Comparison of ENCODE assay signal across 9 mouse cellular contexts in the genomic region with DNA sequence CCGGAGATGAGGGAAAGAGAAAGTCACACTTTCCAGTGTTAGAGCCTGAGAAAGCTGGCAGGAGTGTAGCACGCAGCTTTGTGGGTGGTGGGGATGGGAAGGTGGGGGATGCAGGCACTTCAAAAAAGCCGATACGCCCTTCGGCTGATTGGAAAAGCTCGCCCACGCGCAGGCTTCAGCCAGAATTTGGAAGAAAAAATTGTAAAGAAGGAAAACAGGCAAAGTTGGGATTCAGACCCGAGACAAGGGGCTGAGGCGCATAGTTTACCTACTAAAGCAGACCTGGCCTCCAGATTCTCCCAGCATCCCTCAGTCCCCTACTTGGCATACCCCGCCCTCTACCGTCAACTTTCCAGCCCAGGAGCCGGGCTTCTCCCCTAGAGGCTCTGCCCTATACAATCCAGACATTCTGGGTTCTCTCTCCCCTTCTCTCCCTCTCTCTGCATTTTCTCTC. TPM values are rescaled to one million over a fixed set of nuclear protein-coding genes. Genes with fewer than 3 reads are reported as not detected.
DNase-seq lines count a peak whose midpoint lies in the region; ATAC-seq and TF ChIP-seq lines count a peak whose summit lies in the region.
"Had no signal": no experiment of that assay in that cellular context is flagged by ENCODE, and none has a peak within 500 bp of the region (broad histone marks: within the 10 kb centered on the region; RNA-seq: fewer than 3 reads in every experiment).

No protein-coding gene starts in this region.

- H3K36me3 ChIP-seq in forebrain, embryonic 15.5 days: no peaks in the 10 kb centered on the region
- no peaks in the 10 kb centered on the region for H3K36me3 ChIP-seq in midbrain, embryonic 12.5 days

- ATAC-seq in forebrain, embryonic 15.5 days (replicated peaks): peak; percentile 82
- ATAC-seq in midbrain, embryonic 12.5 days (ENCODE audit: low FRiP score, low read depth): peak; percentile 86

- H3K4me1 ChIP-seq in forebrain, embryonic 15.5 days: peaks cover 12% of the 10 kb centered on the region
- H3K4me1 ChIP-seq in midbrain, embryonic 12.5 days: peaks cover 12% of the 10 kb centered on the region

- peak overlapping the region; percentile 49 for H3K4me2 ChIP-seq in forebrain, embryonic 15.5 days (replicated peaks)
- peak overlapping the region; percentile 52 for H3K4me2 ChIP-seq in midbrain, embryonic 12.5 days (replicated peaks)

- no peak for TF ChIP-seq CTCF in gastrocnemius, adult 2 months (IDR thresholded peaks at IDR 0.05)

- H3K27me3 ChIP-seq in forebrain, embryonic 15.5 days: no peaks in the 10 kb centered on the region
- H3K27me3 ChIP-seq in midbrain, embryonic 12.5 days: peaks cover 7% of the 10 kb centered on the region

- WGBS in forebrain, embryonic 15.5 days: 4% methylated on average over 13 of the region's 13 CpGs
- 6% methylated on average over 13 of the region's 13 CpGs for WGBS in midbrain, embryonic 12.5 days

- peak overlapping the region; percentile 67 for H3K27ac ChIP-seq in forebrain, embryonic 15.5 days (replicated peaks)
- 0 out of 2 replicates have a peak overlapping the region, but pooled peaks have one; percentile 21 for H3K27ac ChIP-seq in midbrain, embryonic 12.5 days (replicated peaks)
- H3K27ac ChIP-seq in gastrocnemius, adult 2 months: no peak overlapping the region

- H3K9ac ChIP-seq in forebrain, embryonic 15.5 days (replicated peaks): peak overlapping the region; percentile 35
- peak overlapping the region; percentile 26 for H3K9ac ChIP-seq in midbrain, embryonic 12.5 days (replicated peaks)

- peak overlapping the region; percentile 30 for H3K4me3 ChIP-seq in forebrain, embryonic 15.5 days
- peak overlapping the region; percentile 30 for H3K4me3 ChIP-seq in midbrain, embryonic 12.5 days
- no peak overlapping the region for H3K4me3 ChIP-seq in gastrocnemius, adult 2 months

- no peaks in the 10 kb centered on the region; the same call in 1 of the 2 replicates for H3K9me3 ChIP-seq in forebrain, embryonic 15.5 days
- H3K9me3 ChIP-seq in midbrain, embryonic 12.5 days: peaks cover 8% of the 10 kb centered on the region

- peak; percentile 35 for DNase-seq in layer of hippocampus, adult 11-12 months (ENCODE audit: low spot score)
- DNase-seq in layer of hippocampus, adult 9-10 months (ENCODE audit: low spot score): no peak
- peak; percentile 34 to 63 for DNase-seq in left cerebral cortex, adult 8-10 months (ENCODE audit: low spot score in 2 of 2)
- no peak for DNase-seq in thymus, postnatal 25 days
- DNase-seq in gastrocnemius, adult 2 months: no peak
- DNase-seq in heart, adult 8-10 months (ENCODE audit: low spot score): no peak

- intact Hi-C loops in gastrocnemius, adult 2 months (cut with DNase I): no loop called here

RNA-seq across cellular contexts. Expression of a gene that starts 8.0 kb away (rescaled TPM):
- not detected in 2 replicates for polyA plus RNA-seq in forebrain, embryonic 15.5 days (2015; fragmentation: Nextera tagmentation; extraction: Ambion mirVana)
- not detected for total RNA-seq in left cerebral cortex, adult 8-10 months (2022)
- polyA plus RNA-seq in midbrain, embryonic 12.5 days (2016; fragmentation: Nextera tagmentation; extraction: Ambion mirVana): not detected in 2 replicates
- total RNA-seq in gastrocnemius, adult 2 months (2021): not detected
- total RNA-seq in heart, adult 8-10 months (2022): under 1 TPM in 1 of 4 experiments, not detected in 3; 0.50 TPM
- total RNA-seq: liver, adult 2 months had no signal
- polyA plus RNA-seq: liver, adult 2 months had no signal

RNA-seq across cellular contexts. Expression of a gene that starts 9.2 kb away (rescaled TPM):
- 24.5 and 24.7 TPM in 2 replicates for polyA plus RNA-seq in forebrain, embryonic 15.5 days (2015; fragmentation: Nextera tagmentation; extraction: Ambion mirVana)
- total RNA-seq in left cerebral cortex, adult 8-10 months (2022): 10 to 100 TPM; 14.2 to 16.4 (median 15.7) TPM
- polyA plus RNA-seq in midbrain, embryonic 12.5 days (2016; fragmentation: Nextera tagmentation; extraction: Ambion mirVana): 16.6 and 18.1 TPM in 2 replicates
- 1 to 10 TPM; 2.4 to 2.5 TPM for total RNA-seq in gastrocnemius, adult 2 months (2021)
- total RNA-seq in heart, adult 8-10 months (2022): 1 to 10 TPM; 1.1 to 2.8 (median 2.1) TPM

RNA-seq across cellular contexts. Expression of a gene that starts 23.3 kb away (rescaled TPM):
- polyA plus RNA-seq in forebrain, embryonic 15.5 days (2015; fragmentation: Nextera tagmentation; extraction: Ambion mirVana): not detected in 2 replicates
- not detected for total RNA-seq in left cerebral cortex, adult 8-10 months (2022)
- not detected in 2 replicates for polyA plus RNA-seq in midbrain, embryonic 12.5 days (2016; fragmentation: Nextera tagmentation; extraction: Ambion mirVana)
- not detected for total RNA-seq in gastrocnemius, adult 2 months (2021)
- not detected for total RNA-seq in heart, adult 8-10 months (2022)
- total RNA-seq: liver, adult 2 months had no signal
- polyA plus RNA-seq: liver, adult 2 months had no signal

RNA-seq across cellular contexts. Expression of a gene that starts 24.7 kb away (rescaled TPM):
- 51.2 and 59.0 TPM in 2 replicates for polyA plus RNA-seq in forebrain, embryonic 15.5 days (2015; fragmentation: Nextera tagmentation; extraction: Ambion mirVana)
- 10 to 100 TPM; 19.0 to 24.4 (median 21.5) TPM for total RNA-seq in left cerebral cortex, adult 8-10 months (2022)
- polyA plus RNA-seq in midbrain, embryonic 12.5 days (2016; fragmentation: Nextera tagmentation; extraction: Ambion mirVana): 45.1 and 45.4 TPM in 2 replicates
- total RNA-seq in gastrocnemius, adult 2 months (2021): 1 to 10 TPM; 2.6 to 4.1 TPM
- total RNA-seq in heart, adult 8-10 months (2022): 1 to 10 TPM; 3.0 to 5.1 (median 3.7) TPM

RNA-seq across cellular contexts. Expression of a gene that starts 44.4 kb away (rescaled TPM):
- 0.56 and 0.63 TPM in 2 replicates for polyA plus RNA-seq in forebrain, embryonic 15.5 days (2015; fragmentation: Nextera tagmentation; extraction: Ambion mirVana)
- 1 to 10 TPM in 1 of 4 experiments, under 1 TPM in 3; 0.50 to 1.0 (median 0.53) TPM for total RNA-seq in left cerebral cortex, adult 8-10 months (2022)
- polyA plus RNA-seq in midbrain, embryonic 12.5 days (2016; fragmentation: Nextera tagmentation; extraction: Ambion mirVana): 1.1 and 1.8 TPM in 2 replicates
- total RNA-seq in gastrocnemius, adult 2 months (2021): under 1 TPM; 0.25 to 0.64 TPM
- 1 to 10 TPM in 1 of 4 experiments, under 1 TPM in 3; 0.44 to 1.3 (median 0.69) TPM for total RNA-seq in heart, adult 8-10 months (2022)

Comparison
In these comparisons a context has a peak if more than half of its experiments do, and no peak if none do; other contexts are left out.
1. DNase-seq: peak in layer of hippocampus, adult 11-12 months (single experiment) and left cerebral cortex, adult 8-10 months (2 of 2); none in layer of hippocampus, adult 9-10 months (single experiment), thymus, postnatal 25 days (single experiment), gastrocnemius, adult 2 months (single experiment) and heart, adult 8-10 months (single experiment).